Mouse (Mus musculus) small intestine, adult 2 months (tissue): ENCODE results near the gene Mrtfa.

Experiments used
- CTCF ChIP-seq: fragments of 200-500 bp; IDR thresholded peaks from 2 replicates; pipeline ENCODE4 v1.5.1; 2012; ENCODE audit warnings: low read depth, mild to moderate bottlenecking, control low read depth, inconsistent platforms, low read length, moderate library complexity, mixed read lengths; ENCODE audit not compliant: insufficient replicate concordance, insufficient read length; ENCODE audit errors: extremely low read depth
- POLR2A ChIP-seq: fragments of 200-500 bp; IDR thresholded peaks from 2 replicates; pipeline ENCODE4 v1.6.1; 2012; ENCODE audit warnings: low read depth, mild to moderate bottlenecking, control low read depth, inconsistent platforms, low read length, moderate library complexity

DNA sequence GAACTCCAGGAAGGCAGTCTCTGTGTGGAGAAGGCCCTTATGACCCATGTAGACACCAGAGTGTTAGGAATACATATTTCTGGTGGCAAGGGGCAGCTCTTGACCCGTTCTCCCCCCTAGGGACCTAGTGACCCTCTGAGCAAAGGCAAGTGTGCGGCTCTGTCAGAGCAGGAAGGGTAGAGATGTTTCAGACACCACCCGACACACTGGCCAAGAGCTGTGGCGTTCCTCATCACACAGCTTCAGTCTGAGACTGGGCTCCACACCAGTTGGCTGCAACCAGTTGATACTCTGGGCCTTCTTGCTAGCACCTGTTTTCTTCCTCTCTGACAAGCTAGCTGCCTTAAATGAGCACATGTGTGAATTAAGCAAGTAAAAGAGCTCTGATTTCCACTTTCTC, 158.9 kb downstream of the Mrtfa start:
- TF ChIP-seq CTCF, result no peak
- no peak for TF ChIP-seq POLR2A
